Mouse (Mus musculus): Measurements from ENCODE around the gene Phf20. TPM values are rescaled to one million over a fixed set of nuclear protein-coding genes. Genes with fewer than 3 reads are reported as not detected.
"Not testable (repeated sequence)": the region's sequence is repeated elsewhere in the genome, so short reads cannot be mapped to it uniquely, and the experiment has no call there.

Phf20 gene
- total RNA-seq, 1 experiment = 44.1 TPM

DNA sequence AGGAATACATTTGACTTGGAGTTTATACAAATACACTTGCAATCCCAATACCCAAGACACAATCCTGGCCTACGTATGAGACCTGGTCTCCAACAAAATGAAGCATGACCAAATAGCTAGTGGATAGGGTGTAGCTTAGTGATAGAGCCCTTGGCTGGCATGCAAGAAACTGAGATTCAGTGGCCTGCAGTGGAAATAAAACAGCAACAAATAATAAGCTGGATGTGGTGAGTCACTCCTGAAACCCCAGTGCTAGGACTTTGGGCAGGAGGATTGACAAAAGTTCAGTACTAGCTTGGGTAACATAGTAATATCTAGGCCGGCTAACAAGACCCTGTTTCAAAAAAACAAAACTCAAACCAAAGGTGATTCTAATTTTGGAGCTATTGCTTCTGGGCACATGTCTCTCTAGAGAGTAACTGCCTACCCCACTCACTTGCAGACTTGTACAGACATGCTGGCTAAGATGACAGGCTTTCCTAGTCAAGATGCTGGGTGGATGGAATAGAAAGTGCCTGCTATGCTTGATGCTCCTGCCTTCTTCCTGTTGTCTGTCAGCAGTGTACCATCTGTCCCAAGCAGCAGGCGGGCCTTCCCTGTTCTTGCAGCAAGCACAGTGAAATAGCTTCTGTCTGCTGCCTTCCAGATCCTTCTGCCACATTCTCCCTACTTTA lies 37.1 kb downstream of the Phf20 start:
- no peak overlapping the region; the same call in 1 of the 2 replicates for H3K27ac ChIP-seq (ENCODE audit: insufficient read depth, low read depth, low read length, poor library complexity, severe bottlenecking)
- TF ChIP-seq MAFK (IDR thresholded peaks at IDR 0.05; ENCODE audit: insufficient read depth, low read depth, low read length) (no peak), ZC3H11A (IDR thresholded peaks at IDR 0.05; ENCODE audit: borderline replicate concordance, low read depth, low read length) (no peak), CHD2 (IDR thresholded peaks at IDR 0.05; ENCODE audit: low read depth, low read length) (no peak), ZNF384 (IDR thresholded peaks at IDR 0.05; ENCODE audit: low read depth, low read length) (no peak), HCFC1 (IDR thresholded peaks at IDR 0.05; ENCODE audit: borderline replicate concordance, insufficient read depth, low read length) (no peak)
- peaks cover 8% of the 10 kb centered on the region for H3K36me3 ChIP-seq (ENCODE audit: control insufficient read depth, insufficient read depth, low read length, poor library complexity, severe bottlenecking)
- in situ Hi-C loops (cut with MboI; ENCODE audit: low sequenced_read_pairs in 2 of 2, unreplicated experiment in 2 of 2) = no loop called here
- no peaks in the 10 kb centered on the region for H3K9me3 ChIP-seq (ENCODE audit: control insufficient read depth, insufficient read depth, low read depth, low read length)
- no peak overlapping the region for H3K4me3 ChIP-seq (ENCODE audit: insufficient read depth in 1 of 2, low read depth in 1 of 2, low read length in 2 of 2, poor library complexity in 1 of 2, severe bottlenecking in 1 of 2)
- peaks cover 0 to 8% of the 10 kb centered on the region in 2 experiments; a peak in 2 of 4 replicates for H3K4me1 ChIP-seq (ENCODE audit: control insufficient read depth in 2 of 2, insufficient read depth in 2 of 2, low read length in 2 of 2, poor library complexity in 1 of 2)
- no peak for DNase-seq (ENCODE audit: low read depth, low spot score)
- H3K9ac ChIP-seq (ENCODE audit: insufficient read depth, low read depth, low read length, poor library complexity, severe bottlenecking) = no peak overlapping the region

DNA sequence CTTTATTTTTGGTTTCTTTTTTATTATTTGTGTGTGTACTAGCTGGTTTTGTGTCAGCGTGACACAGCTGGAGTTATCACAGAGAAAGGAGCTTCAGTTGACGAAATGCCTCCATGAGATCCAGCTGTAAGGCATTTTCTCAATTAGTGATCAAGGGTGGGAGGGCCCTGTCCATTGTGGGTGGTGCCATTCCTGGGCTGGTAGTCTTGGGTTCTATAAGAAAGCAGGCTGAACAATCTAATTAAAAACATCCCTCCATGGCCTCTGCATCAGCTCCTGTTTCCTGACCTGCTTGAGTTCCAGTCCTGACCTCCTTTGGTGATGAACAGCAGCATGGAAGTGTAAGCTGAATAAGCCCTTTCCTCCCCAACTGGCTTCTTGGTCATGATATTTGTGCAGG lies 37.8 kb downstream of the Phf20 start:
- H3K9ac ChIP-seq (ENCODE audit: insufficient read depth, low read depth, low read length, poor library complexity, severe bottlenecking); H3K36me3 ChIP-seq (ENCODE audit: control insufficient read depth, insufficient read depth, low read length, poor library complexity, severe bottlenecking); H3K4me1 ChIP-seq (ENCODE audit: control insufficient read depth in 2 of 2, insufficient read depth in 2 of 2, low read length in 2 of 2, poor library complexity in 1 of 2); DNase-seq (ENCODE audit: low read depth, low spot score); H3K4me3 ChIP-seq (ENCODE audit: insufficient read depth in 1 of 2, low read depth in 1 of 2, low read length in 2 of 2, poor library complexity in 1 of 2, severe bottlenecking in 1 of 2); H3K27ac ChIP-seq (ENCODE audit: insufficient read depth, low read depth, low read length, poor library complexity, severe bottlenecking); H3K9me3 ChIP-seq (ENCODE audit: control insufficient read depth, insufficient read depth, low read depth, low read length); in situ Hi-C loops (cut with MboI; ENCODE audit: low sequenced_read_pairs in 2 of 2, unreplicated experiment in 2 of 2): not testable (repeated sequence)

DNA sequence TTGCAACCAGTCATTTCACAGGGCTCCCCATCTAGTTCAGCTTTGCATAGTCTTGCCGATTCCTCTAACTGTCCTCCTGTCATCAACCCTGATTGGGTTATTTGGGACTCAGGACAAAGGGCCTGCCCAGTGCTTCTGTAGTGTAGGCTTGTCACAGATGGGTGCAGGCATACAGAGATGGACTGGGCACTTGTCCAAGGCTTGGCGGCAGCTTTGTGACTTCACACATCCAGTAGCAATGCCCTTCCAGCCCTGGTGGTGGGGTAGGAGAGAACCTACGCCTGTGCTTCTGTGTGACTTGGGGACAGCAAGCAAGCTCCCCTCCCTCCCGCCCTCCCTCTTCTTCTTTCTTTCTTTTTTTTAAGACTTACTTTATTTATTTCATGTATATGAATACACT lies 39.6 kb downstream of the Phf20 start:
- no peak overlapping the region for H3K27ac ChIP-seq (ENCODE audit: insufficient read depth, low read depth, low read length, poor library complexity, severe bottlenecking)
- H3K9ac ChIP-seq (ENCODE audit: insufficient read depth, low read depth, low read length, poor library complexity, severe bottlenecking) = no peak overlapping the region
- peaks cover 4% of the 10 kb centered on the region for H3K36me3 ChIP-seq (ENCODE audit: control insufficient read depth, insufficient read depth, low read length, poor library complexity, severe bottlenecking)

GRCm38 (mm10) chr2:156241662-156242061 lies 45.4 kb downstream of the Phf20 start:
- in situ Hi-C loops (cut with MboI; ENCODE audit: low sequenced_read_pairs in 2 of 2, unreplicated experiment in 2 of 2) = no loop called here
- no peak overlapping the region for H3K4me3 ChIP-seq (ENCODE audit: insufficient read depth in 1 of 2, low read depth in 1 of 2, low read length in 2 of 2, poor library complexity in 1 of 2, severe bottlenecking in 1 of 2)
- DNase-seq (ENCODE audit: low read depth, low spot score) = no peak

More for the DNA sequence above, 39.6 kb downstream of the Phf20 start:
- Histone ChIP-seq H3K4me1 (ENCODE audit: control insufficient read depth in 2 of 2, insufficient read depth in 2 of 2, low read length in 2 of 2, poor library complexity in 1 of 2) (peaks cover 0 to 8% of the 10 kb centered on the region in 2 experiments; a peak in 2 of 4 replicates), H3K9me3 (ENCODE audit: control insufficient read depth, insufficient read depth, low read depth, low read length) (no peaks in the 10 kb centered on the region), H3K4me3 (ENCODE audit: insufficient read depth in 1 of 2, low read depth in 1 of 2, low read length in 2 of 2, poor library complexity in 1 of 2, severe bottlenecking in 1 of 2) (no peak overlapping the region)
- in situ Hi-C loops (cut with MboI; ENCODE audit: low sequenced_read_pairs in 2 of 2, unreplicated experiment in 2 of 2) = no loop called here
- no peak for TF ChIP-seq HCFC1 (IDR thresholded peaks at IDR 0.05; ENCODE audit: borderline replicate concordance, insufficient read depth, low read length)
- TF ChIP-seq CHD2 (IDR thresholded peaks at IDR 0.05; ENCODE audit: low read depth, low read length) = no peak
- no peak for TF ChIP-seq ZNF384 (IDR thresholded peaks at IDR 0.05; ENCODE audit: low read depth, low read length)
- TF ChIP-seq ZC3H11A (IDR thresholded peaks at IDR 0.05; ENCODE audit: borderline replicate concordance, low read depth, low read length) = no peak
- TF ChIP-seq MAFK (IDR thresholded peaks at IDR 0.05; ENCODE audit: insufficient read depth, low read depth, low read length) = no peak
- no peak for DNase-seq (ENCODE audit: low read depth, low spot score)

GRCm38 (mm10) chr2:156243011-156243410 lies 46.7 kb downstream of the Phf20 start:
- TF ChIP-seq ZC3H11A (IDR thresholded peaks at IDR 0.05; ENCODE audit: borderline replicate concordance, low read depth, low read length) (no peak), ZNF384 (IDR thresholded peaks at IDR 0.05; ENCODE audit: low read depth, low read length) (no peak), HCFC1 (IDR thresholded peaks at IDR 0.05; ENCODE audit: borderline replicate concordance, insufficient read depth, low read length) (no peak), CHD2 (IDR thresholded peaks at IDR 0.05; ENCODE audit: low read depth, low read length) (no peak), MAFK (IDR thresholded peaks at IDR 0.05; ENCODE audit: insufficient read depth, low read depth, low read length) (no peak)
- Histone ChIP-seq H3K4me3 (ENCODE audit: insufficient read depth in 1 of 2, low read depth in 1 of 2, low read length in 2 of 2, poor library complexity in 1 of 2, severe bottlenecking in 1 of 2) (no peak overlapping the region), H3K4me1 (ENCODE audit: control insufficient read depth in 2 of 2, insufficient read depth in 2 of 2, low read length in 2 of 2, poor library complexity in 1 of 2) (peaks cover 3 to 6% of the 10 kb centered on the region in 2 experiments; a peak in 2 of 4 replicates), H3K36me3 (ENCODE audit: control insufficient read depth, insufficient read depth, low read length, poor library complexity, severe bottlenecking) (peaks cover 2% of the 10 kb centered on the region), H3K27ac (ENCODE audit: insufficient read depth, low read depth, low read length, poor library complexity, severe bottlenecking) (no peak overlapping the region), H3K9ac (ENCODE audit: insufficient read depth, low read depth, low read length, poor library complexity, severe bottlenecking) (no peak overlapping the region), H3K9me3 (ENCODE audit: control insufficient read depth, insufficient read depth, low read depth, low read length) (no peaks in the 10 kb centered on the region)
- in situ Hi-C loops (cut with MboI; ENCODE audit: low sequenced_read_pairs in 2 of 2, unreplicated experiment in 2 of 2) = no loop called here
- no peak for DNase-seq (ENCODE audit: low read depth, low spot score)

More at GRCm38 (mm10) chr2:156241662-156242061, 45.4 kb downstream of the Phf20 start:
- Histone ChIP-seq H3K9me3 (ENCODE audit: control insufficient read depth, insufficient read depth, low read depth, low read length) (no peaks in the 10 kb centered on the region), H3K4me1 (ENCODE audit: control insufficient read depth in 2 of 2, insufficient read depth in 2 of 2, low read length in 2 of 2, poor library complexity in 1 of 2) (peaks cover 3 to 6% of the 10 kb centered on the region in 2 experiments; a peak in 2 of 4 replicates), H3K9ac (ENCODE audit: insufficient read depth, low read depth, low read length, poor library complexity, severe bottlenecking) (no peak overlapping the region), H3K27ac (ENCODE audit: insufficient read depth, low read depth, low read length, poor library complexity, severe bottlenecking) (no peak overlapping the region), H3K36me3 (ENCODE audit: control insufficient read depth, insufficient read depth, low read length, poor library complexity, severe bottlenecking) (peaks cover 2% of the 10 kb centered on the region)
- TF ChIP-seq HCFC1 (IDR thresholded peaks at IDR 0.05; ENCODE audit: borderline replicate concordance, insufficient read depth, low read length) (no peak), ZC3H11A (IDR thresholded peaks at IDR 0.05; ENCODE audit: borderline replicate concordance, low read depth, low read length) (no peak), ZNF384 (IDR thresholded peaks at IDR 0.05; ENCODE audit: low read depth, low read length) (no peak)

Data from ES-E14 (cell line).